Mouse (Mus musculus): ENCODE data around the gene Rin3.

- no peak for TF ChIP-seq CTCF (IDR thresholded peaks at IDR 0.05)
- TF ChIP-seq EP300 (IDR thresholded peaks at IDR 0.05) = no peak
These were observed 18.7 kb downstream of the Rin3 start for GRCm38 (mm10) chr12:102301585-102301984.

Data from lung, postnatal 0 days (tissue).